Mouse (Mus musculus): ENCODE measurements around the gene Dnmt3c. TPM values are rescaled to one million over a fixed set of nuclear protein-coding genes. Genes with fewer than 3 reads are reported as not detected.

Dnmt3c gene
- polyA plus RNA-seq, 1 experiment from 2014 or later = not detected

- no peak for ATAC-seq (replicated peaks; ENCODE audit: insufficient number of reproducible peaks, low FRiP score, low TSS enrichment, low read depth)
- Histone ChIP-seq H3K9me3 (replicated peaks; ENCODE audit: control insufficient read depth, low read length) (no peaks in the 10 kb centered on the region), H3K27ac (replicated peaks; ENCODE audit: low read depth, low read length) (no peak overlapping the region), H3K4me1 (ENCODE audit: control insufficient read depth, insufficient read depth, low read length) (no peaks in the 10 kb centered on the region), H3K27me3 (ENCODE audit: control insufficient read depth, insufficient read depth, low read length) (no peaks in the 10 kb centered on the region), H3K4me3 (ENCODE audit: low read depth, low read length) (no peak overlapping the region), H3K4me2 (ENCODE audit: low read depth, low read length) (no peak overlapping the region), H3K9ac (replicated peaks; ENCODE audit: low read length) (no peak overlapping the region), H3K36me3 (replicated peaks; ENCODE audit: control insufficient read depth, insufficient read depth, low read depth, low read length) (no peaks in the 10 kb centered on the region)
- DNase-seq (ENCODE audit: low spot score) = no peak
- WGBS = 75% methylated on average over 2 of the region's 2 CpGs
Measured at GRCm38 (mm10) chr2:153724871-153725270, 28.4 kb downstream of the Dnmt3c start.

GRCm38 (mm10) chr2:153725291-153725690 is 28.8 kb downstream of the Dnmt3c start:
- H3K4me2 ChIP-seq (ENCODE audit: low read depth, low read length) = no peak overlapping the region
- H3K9ac ChIP-seq (replicated peaks; ENCODE audit: low read length) = no peak overlapping the region
- no peak for DNase-seq (ENCODE audit: low spot score)
- no peak overlapping the region for H3K4me3 ChIP-seq (ENCODE audit: low read depth, low read length)
- H3K36me3 ChIP-seq (replicated peaks; ENCODE audit: control insufficient read depth, insufficient read depth, low read depth, low read length) = no peaks in the 10 kb centered on the region
- ATAC-seq (replicated peaks; ENCODE audit: insufficient number of reproducible peaks, low FRiP score, low TSS enrichment, low read depth) = no peak
- no peaks in the 10 kb centered on the region for H3K4me1 ChIP-seq (ENCODE audit: control insufficient read depth, insufficient read depth, low read length)
- no peaks in the 10 kb centered on the region for H3K9me3 ChIP-seq (replicated peaks; ENCODE audit: control insufficient read depth, low read length)
- H3K27ac ChIP-seq (replicated peaks; ENCODE audit: low read depth, low read length) = no peak overlapping the region
- 77% methylated on average over 4 of the region's 4 CpGs for WGBS
- no peaks in the 10 kb centered on the region for H3K27me3 ChIP-seq (ENCODE audit: control insufficient read depth, insufficient read depth, low read length)

- no peaks in the 10 kb centered on the region for H3K9me3 ChIP-seq (replicated peaks; ENCODE audit: control insufficient read depth, low read length)
- ATAC-seq (replicated peaks; ENCODE audit: insufficient number of reproducible peaks, low FRiP score, low TSS enrichment, low read depth) (no peak), DNase-seq (ENCODE audit: low spot score) (no peak)
- H3K4me3 ChIP-seq (ENCODE audit: low read depth, low read length) = no peak overlapping the region
- H3K36me3 ChIP-seq (replicated peaks; ENCODE audit: control insufficient read depth, insufficient read depth, low read depth, low read length) = no peaks in the 10 kb centered on the region
- H3K27ac ChIP-seq (replicated peaks; ENCODE audit: low read depth, low read length) = no peak overlapping the region
- H3K4me2 ChIP-seq (ENCODE audit: low read depth, low read length) = no peak overlapping the region
- H3K4me1 ChIP-seq (ENCODE audit: control insufficient read depth, insufficient read depth, low read length) = no peaks in the 10 kb centered on the region
- no peaks in the 10 kb centered on the region for H3K27me3 ChIP-seq (ENCODE audit: control insufficient read depth, insufficient read depth, low read length)
- 82% methylated on average over 4 of the region's 4 CpGs for WGBS
- no peak overlapping the region for H3K9ac ChIP-seq (replicated peaks; ENCODE audit: low read length)
Measured at GRCm38 (mm10) chr2:153734033-153734432, 37.6 kb downstream of the Dnmt3c start.

- H3K9me3 ChIP-seq (replicated peaks; ENCODE audit: control insufficient read depth, low read length) = no peaks in the 10 kb centered on the region
- H3K27me3 ChIP-seq (ENCODE audit: control insufficient read depth, insufficient read depth, low read length) = no peaks in the 10 kb centered on the region
- ATAC-seq (replicated peaks; ENCODE audit: insufficient number of reproducible peaks, low FRiP score, low TSS enrichment, low read depth) (peak; percentile 93), DNase-seq (ENCODE audit: low spot score) (peak; percentile 100)
- peak within 1 kb of the TSS; percentile 88 for H3K27ac ChIP-seq (replicated peaks; ENCODE audit: low read depth, low read length)
- peak within 1 kb of the TSS; percentile 81 for H3K4me3 ChIP-seq (ENCODE audit: low read depth, low read length)
- H3K9ac ChIP-seq (replicated peaks; ENCODE audit: low read length) = peak within 1 kb of the TSS; percentile 94
- peak within 1 kb of the TSS; percentile 66 for H3K4me2 ChIP-seq (ENCODE audit: low read depth, low read length)
- H3K4me1 ChIP-seq (ENCODE audit: control insufficient read depth, insufficient read depth, low read length) = no peaks in the 10 kb centered on the region
- no peaks in the 10 kb centered on the region for H3K36me3 ChIP-seq (replicated peaks; ENCODE audit: control insufficient read depth, insufficient read depth, low read depth, low read length)
- WGBS = 11% methylated on average over 57 of the region's 58 CpGs
Measured at GRCm38 (mm10) chr2:153740500-153741436, 44.3 kb downstream of the Dnmt3c start, which contains the start of gene Mapre1. TSS of gene Mapre1 (plus strand) at chr2:153741274.

GRCm38 (mm10) chr2:153741437-153742065 is 45.1 kb downstream of the Dnmt3c start:
- 1% methylated on average over 37 of the region's 56 CpGs for WGBS
- no peaks in the 10 kb centered on the region for H3K36me3 ChIP-seq (replicated peaks; ENCODE audit: control insufficient read depth, insufficient read depth, low read depth, low read length)
- H3K4me3 ChIP-seq (ENCODE audit: low read depth, low read length) = peak overlapping the region; percentile 81
- H3K4me1 ChIP-seq (ENCODE audit: control insufficient read depth, insufficient read depth, low read length) = no peaks in the 10 kb centered on the region
- peak overlapping the region; percentile 66 for H3K4me2 ChIP-seq (ENCODE audit: low read depth, low read length)
- H3K9me3 ChIP-seq (replicated peaks; ENCODE audit: control insufficient read depth, low read length) = no peaks in the 10 kb centered on the region
- DNase-seq (ENCODE audit: low spot score) (peak; percentile 79), ATAC-seq (replicated peaks; ENCODE audit: insufficient number of reproducible peaks, low FRiP score, low TSS enrichment, low read depth) (peak; percentile 88)
- peak overlapping the region; percentile 94 for H3K9ac ChIP-seq (replicated peaks; ENCODE audit: low read length)
- H3K27ac ChIP-seq (replicated peaks; ENCODE audit: low read depth, low read length) = peak overlapping the region; percentile 88
- no peaks in the 10 kb centered on the region for H3K27me3 ChIP-seq (ENCODE audit: control insufficient read depth, insufficient read depth, low read length)

- ATAC-seq (replicated peaks; ENCODE audit: insufficient number of reproducible peaks, low FRiP score, low TSS enrichment, low read depth) (no peak), DNase-seq (ENCODE audit: low spot score) (no peak)
- Histone ChIP-seq H3K27me3 (ENCODE audit: control insufficient read depth, insufficient read depth, low read length) (no peaks in the 10 kb centered on the region), H3K9ac (replicated peaks; ENCODE audit: low read length) (no peak overlapping the region), H3K4me1 (ENCODE audit: control insufficient read depth, insufficient read depth, low read length) (no peaks in the 10 kb centered on the region), H3K4me3 (ENCODE audit: low read depth, low read length) (no peak overlapping the region), H3K4me2 (ENCODE audit: low read depth, low read length) (no peak overlapping the region), H3K36me3 (replicated peaks; ENCODE audit: control insufficient read depth, insufficient read depth, low read depth, low read length) (peaks cover 2% of the 10 kb centered on the region; the same call in 1 of the 2 replicates), H3K9me3 (replicated peaks; ENCODE audit: control insufficient read depth, low read length) (no peaks in the 10 kb centered on the region), H3K27ac (replicated peaks; ENCODE audit: low read depth, low read length) (no peak overlapping the region)
Measured at GRCm38 (mm10) chr2:153747994-153748393, 51.5 kb downstream of the Dnmt3c start.

GRCm38 (mm10) chr2:153750363-153750762 is 53.9 kb downstream of the Dnmt3c start:
- WGBS = 88% methylated on average over 2 of the region's 2 CpGs
- Histone ChIP-seq H3K4me2 (ENCODE audit: low read depth, low read length) (no peak overlapping the region), H3K36me3 (replicated peaks; ENCODE audit: control insufficient read depth, insufficient read depth, low read depth, low read length) (peaks cover 2% of the 10 kb centered on the region; the same call in 1 of the 2 replicates), H3K27ac (replicated peaks; ENCODE audit: low read depth, low read length) (no peak overlapping the region), H3K27me3 (ENCODE audit: control insufficient read depth, insufficient read depth, low read length) (no peaks in the 10 kb centered on the region), H3K4me1 (ENCODE audit: control insufficient read depth, insufficient read depth, low read length) (no peaks in the 10 kb centered on the region), H3K9ac (replicated peaks; ENCODE audit: low read length) (no peak overlapping the region), H3K9me3 (replicated peaks; ENCODE audit: control insufficient read depth, low read length) (no peaks in the 10 kb centered on the region), H3K4me3 (ENCODE audit: low read depth, low read length) (no peak overlapping the region)
- ATAC-seq (replicated peaks; ENCODE audit: insufficient number of reproducible peaks, low FRiP score, low TSS enrichment, low read depth) (no peak), DNase-seq (ENCODE audit: low spot score) (no peak)

- no peaks in the 10 kb centered on the region for H3K27me3 ChIP-seq (ENCODE audit: control insufficient read depth, insufficient read depth, low read length)
- 94% methylated on average over 5 of the region's 5 CpGs for WGBS
- no peak for DNase-seq (ENCODE audit: low spot score)
- H3K27ac ChIP-seq (replicated peaks; ENCODE audit: low read depth, low read length) = no peak overlapping the region
- no peaks in the 10 kb centered on the region for H3K4me1 ChIP-seq (ENCODE audit: control insufficient read depth, insufficient read depth, low read length)
- H3K36me3 ChIP-seq (replicated peaks; ENCODE audit: control insufficient read depth, insufficient read depth, low read depth, low read length) = peaks cover 8% of the 10 kb centered on the region
- no peak for ATAC-seq (replicated peaks; ENCODE audit: insufficient number of reproducible peaks, low FRiP score, low TSS enrichment, low read depth)
- no peak overlapping the region for H3K4me2 ChIP-seq (ENCODE audit: low read depth, low read length)
- H3K9ac ChIP-seq (replicated peaks; ENCODE audit: low read length) = no peak overlapping the region
- H3K4me3 ChIP-seq (ENCODE audit: low read depth, low read length) = no peak overlapping the region
- H3K9me3 ChIP-seq (replicated peaks; ENCODE audit: control insufficient read depth, low read length) = no peaks in the 10 kb centered on the region
Measured at GRCm38 (mm10) chr2:153762121-153762520, 65.7 kb downstream of the Dnmt3c start.
